Mouse (Mus musculus): Measurements from ENCODE around the gene Dock6.

Gene Dock6

DNA sequence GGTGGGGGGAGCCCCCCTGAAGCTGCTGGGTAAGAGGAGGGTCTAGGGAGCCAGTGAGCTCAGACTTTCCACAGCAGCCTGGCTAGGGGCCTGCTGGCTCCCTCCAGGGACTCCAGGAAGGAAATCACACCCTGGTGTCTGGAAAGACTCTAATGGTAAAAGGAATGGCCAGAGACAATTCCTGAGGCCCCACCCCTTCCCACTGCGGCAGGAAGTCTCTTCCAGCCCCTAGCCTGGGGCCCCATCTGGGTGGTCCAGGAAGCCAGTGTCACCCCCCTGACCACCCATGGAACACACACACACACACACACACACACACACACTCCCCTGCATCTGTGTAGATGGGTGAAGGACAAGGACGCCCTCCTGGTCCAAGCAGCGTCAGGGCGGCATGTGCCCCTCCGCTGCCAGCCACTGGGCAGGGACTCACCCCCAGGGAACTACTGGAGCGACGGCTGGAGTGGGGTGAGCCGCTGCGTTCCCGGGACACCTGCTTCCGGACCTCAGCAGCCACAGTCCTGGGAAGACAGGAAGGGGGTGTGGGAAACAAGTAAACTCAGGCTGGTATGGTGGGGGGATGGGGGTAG lies 5.6 kb downstream of the Dock6 start:
- no peak for DNase-seq

DNA sequence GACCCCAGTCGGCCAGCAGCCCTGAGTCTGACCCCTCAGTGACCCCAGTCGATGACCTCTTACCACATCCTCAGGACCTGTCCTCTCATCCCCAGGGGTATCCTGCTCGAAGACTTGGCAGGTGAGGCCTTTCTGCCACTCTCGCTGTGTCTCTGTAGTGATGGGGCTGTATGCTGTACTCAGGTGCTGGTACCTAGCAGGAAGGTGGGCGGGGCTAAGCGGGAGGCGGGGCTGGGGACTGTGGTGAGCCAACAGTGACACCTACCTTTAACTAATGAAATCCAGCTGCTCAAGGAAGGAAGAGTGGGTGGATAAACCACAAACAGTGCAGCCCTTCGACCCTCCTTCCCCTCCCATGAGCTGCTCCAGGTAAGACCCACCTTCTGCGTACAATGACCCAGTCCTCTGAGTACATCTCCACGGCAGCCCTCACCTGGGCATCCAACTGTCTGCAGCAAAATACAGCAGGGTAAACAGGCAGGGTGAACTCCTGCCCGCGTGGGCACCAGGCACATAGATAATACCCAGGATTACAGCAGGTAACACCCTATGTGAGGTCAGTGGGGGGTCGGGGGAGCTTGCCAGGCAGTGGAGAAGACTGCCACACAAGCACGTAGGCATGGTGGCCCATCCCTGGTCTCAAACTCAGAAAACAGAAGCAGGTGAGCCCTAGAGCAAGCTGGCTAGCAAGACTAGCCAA lies 6.9 kb downstream of the Dock6 start:
- no peak for DNase-seq

DNA sequence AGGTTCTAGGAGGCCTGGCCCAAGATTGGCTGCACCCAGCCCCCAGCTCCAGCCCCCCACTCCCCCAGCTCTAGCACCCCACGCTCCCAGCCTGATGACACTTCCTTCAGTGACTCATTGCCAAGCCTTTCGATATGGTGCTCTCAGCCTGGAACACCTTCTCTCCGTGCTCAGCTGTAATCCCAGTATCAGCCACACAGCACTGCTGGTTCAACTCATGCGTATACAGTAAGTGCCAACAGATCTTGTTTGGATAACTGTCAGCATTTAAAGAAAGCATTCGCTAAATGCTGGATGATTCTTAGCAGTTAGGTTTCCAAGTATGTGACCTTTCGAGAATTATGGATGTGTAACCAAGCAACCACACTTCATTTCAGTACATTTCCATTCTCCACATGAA lies 9.3 kb downstream of the Dock6 start:
- DNase-seq: no peak

DNA sequence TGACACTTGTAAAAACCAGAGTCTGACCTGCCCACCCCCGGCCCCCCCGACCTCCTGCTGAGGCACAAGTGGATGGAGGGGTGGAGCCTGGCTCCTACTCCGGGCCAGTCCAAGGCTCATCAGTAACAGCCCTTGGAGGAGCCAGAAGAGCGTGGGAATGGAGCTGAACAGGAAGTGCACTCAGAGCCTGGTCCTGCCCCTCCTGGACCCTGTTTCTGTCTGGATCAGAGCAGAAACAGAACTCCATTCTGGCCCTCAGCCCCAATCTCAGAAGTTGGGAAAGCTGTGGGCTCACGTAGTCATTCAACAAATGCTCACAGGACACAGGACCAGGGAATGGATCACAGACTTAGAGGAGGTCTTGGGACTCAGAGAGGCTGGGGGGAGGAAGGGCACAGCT lies 10.0 kb downstream of the Dock6 start:
- no peak for DNase-seq

DNA sequence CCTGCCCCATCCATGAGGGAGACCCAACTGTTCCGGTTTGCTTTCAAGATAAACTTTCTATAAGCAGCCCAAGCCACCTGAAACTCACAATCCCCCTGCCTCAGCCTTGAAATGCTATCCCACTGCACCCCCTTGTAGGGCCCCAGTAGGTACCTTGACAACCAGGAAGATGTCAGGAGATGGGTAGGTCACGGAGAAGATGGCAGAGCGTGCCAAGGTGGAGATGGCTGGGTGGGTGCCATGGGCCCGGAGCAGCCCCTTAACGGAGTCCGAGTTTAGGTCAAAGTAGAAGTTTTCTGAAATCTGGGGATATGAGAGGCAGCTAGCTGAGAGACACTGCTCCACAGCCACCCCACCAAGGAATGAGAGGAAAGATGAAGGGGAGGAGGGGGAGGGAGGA lies 11.1 kb downstream of the Dock6 start:
- DNase-seq: no peak

DNA sequence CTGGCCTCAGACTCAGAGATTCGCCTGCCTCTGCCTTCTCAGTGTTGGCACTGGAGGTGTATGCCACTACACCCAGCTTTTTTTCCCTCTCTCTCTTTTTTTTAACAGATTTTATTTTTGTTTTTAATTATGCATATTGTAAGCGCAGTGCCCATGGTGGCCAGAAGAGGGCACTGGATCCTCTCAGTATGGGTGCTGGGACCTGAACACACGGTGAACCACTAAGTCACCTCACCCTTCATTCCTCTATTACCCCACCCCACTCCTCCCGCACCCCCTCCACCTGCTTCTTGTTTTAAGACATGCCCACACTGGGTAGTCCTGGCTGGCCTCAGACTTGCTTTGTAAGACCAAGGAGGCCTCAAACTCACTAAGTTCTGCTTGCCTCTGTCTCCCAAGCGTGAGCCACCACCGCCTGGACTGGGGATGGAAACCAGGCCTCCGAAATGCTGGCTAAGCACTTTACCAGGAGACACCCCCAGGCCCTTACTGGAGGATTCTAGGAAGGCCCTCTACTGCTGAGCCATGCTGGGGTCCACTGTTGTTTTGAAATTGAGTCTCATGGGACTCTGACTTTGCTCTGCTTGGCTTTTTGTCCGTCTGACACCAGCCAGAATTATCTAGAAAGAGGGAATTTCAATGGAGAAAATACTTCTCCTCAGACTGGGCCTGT lies 12.2 kb downstream of the Dock6 start:
- DNase-seq: peak; percentile 24 to 30

DNA sequence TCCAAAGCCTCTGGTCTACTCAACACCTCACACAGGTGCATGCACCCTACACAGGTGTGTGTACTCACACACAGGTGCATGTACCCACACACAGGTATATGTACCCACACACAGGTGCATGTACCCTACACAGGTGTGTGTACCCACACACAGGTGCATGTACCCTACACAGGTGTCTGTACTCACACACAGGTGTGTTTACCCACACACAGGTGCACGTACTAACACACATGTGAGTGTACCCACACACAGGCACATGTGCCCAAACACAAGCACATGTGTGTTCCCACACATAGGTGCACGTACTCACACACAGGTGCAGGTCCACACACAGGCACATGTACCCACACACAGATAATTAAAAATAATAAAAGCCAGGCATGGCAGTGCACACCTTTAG lies 14.7 kb downstream of the Dock6 start:
- no peak for DNase-seq

DNA sequence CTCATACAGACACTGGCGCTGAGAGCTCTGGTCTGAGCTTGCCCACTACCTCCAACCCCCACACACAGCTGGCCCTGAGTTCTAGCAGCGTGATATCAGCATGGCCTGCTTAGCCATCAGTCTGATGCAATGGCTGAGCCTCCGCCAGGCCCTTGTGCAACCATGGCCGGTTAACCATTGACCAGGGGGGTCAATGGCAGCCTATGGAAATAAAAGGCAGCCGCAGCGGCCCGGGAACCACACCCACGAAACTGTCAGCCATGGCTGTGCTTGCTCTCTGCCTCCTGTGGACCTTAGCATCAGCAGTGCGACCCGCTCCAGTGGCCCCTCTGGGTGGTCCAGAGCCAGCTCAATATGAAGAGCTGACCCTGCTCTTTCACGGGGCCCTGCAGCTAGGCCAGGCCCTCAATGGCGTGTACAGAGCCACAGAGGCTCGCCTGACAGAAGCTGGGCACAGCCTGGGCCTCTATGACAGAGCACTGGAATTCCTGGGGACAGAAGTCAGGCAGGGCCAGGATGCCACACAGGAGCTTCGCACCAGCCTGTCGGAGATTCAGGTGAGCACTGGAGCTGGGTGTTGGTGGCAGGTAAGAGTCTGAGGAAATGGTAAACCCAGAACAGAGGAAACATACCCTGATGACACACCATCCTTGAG lies 17.1 kb downstream of the Dock6 start, which contains the start of gene Angptl8:
Gene Angptl8 (plus strand): TSS at position 253 of the 655 bp plus-strand sequence.
- DNase-seq: no peak

DNA sequence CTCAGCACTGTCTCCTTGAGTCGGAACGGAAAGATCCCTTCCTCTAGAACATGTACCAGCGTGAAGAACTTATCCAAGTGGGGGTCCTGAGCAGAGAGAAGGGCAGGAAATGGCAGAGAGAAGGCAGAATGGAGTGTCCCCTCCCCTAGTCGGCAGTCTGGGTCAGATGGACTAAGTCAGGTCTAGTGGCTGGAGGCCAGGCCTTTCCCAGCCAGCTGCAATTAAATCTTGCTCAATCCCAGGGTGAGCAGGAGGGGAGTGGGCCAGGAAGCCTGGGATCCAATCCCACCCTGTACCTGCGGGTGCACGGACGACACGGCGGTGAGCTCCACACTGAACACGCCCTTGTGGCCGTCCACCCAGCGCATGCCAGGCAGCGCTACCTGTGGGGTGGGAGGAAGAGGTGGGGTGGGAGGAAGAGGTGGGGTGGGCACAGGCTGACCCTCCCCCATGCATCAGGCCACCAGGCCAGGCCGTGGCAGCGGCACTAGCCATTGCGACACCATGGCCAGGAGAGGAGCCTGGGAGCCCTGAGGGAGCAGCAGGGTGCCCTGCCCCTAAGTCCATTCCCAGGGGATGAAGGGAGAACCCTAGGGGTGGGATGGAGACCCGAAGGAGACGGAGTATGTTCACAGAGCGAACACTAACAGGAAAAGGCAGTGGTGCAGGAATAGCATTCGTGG lies 20.7 kb downstream of the Dock6 start:
- no peak for DNase-seq

DNA sequence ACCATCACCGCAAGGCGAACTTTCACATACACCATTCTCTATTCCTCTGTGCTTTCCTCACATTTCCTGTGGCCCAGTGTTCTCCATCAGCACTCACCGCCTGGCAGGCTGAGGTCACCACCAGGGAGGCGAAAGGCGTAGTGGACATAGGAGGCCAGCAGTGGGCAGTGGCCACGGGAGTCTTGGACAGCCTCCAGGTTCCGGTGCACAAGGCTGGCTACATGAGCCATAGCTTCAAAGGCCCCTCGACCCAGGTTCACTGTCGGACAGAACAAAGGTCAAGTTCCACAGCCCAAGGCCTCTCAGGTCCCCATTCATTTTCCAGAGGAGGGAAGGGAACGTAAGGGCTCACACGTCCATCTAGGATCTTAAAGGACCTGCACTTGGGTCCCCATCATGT lies 21.5 kb downstream of the Dock6 start:
- DNase-seq: no peak

DNA sequence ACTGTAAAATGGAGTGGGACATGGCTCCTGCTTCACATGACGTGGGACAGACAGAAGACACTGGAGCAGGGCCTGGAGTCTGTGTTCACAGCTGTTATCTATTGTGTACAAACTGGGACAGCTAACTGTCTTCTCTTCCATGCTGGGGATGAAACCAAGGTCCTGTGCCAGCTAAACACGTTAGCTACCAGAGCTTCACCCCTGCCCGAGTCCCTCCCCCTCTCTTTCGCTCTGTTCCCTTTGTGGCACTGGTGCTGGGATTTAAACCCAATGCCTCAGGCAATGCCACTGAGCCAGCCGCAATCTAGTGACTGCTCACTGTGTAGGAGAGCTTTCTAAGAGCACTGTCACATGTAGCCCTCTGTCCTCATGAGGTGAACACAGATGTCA lies 22.0 kb downstream of the Dock6 start:
- DNase-seq: no peak

DNA sequence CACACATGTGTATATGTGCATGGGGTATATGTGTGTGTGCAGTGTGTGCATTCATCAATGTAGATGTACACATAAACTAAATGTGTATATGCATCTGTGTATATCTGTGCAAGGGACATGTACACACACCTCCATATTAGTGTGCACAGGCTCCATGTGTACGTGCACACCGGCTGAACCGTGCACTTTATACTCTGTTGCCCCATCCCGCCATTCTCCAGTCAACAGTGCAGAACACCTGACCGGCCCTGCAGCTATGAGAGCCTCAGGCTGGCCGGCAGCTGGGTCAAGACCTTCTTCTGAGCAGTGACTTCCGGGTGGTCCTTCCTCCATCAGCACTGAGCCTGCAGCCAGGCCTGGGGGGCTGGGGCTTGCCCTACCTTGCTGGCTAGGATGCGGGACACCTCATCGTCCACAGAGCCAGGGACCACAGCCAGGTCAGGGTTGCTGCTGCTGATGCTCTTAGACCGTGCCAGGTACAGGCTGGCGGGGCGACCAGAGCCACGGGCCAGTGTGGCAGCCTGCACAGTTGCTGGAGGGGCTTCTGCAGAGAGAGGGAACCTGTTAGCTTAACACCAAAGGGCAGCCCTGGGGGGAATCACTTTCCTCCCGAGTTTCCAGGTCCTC lies 22.5 kb downstream of the Dock6 start:
- no peak for DNase-seq

DNA sequence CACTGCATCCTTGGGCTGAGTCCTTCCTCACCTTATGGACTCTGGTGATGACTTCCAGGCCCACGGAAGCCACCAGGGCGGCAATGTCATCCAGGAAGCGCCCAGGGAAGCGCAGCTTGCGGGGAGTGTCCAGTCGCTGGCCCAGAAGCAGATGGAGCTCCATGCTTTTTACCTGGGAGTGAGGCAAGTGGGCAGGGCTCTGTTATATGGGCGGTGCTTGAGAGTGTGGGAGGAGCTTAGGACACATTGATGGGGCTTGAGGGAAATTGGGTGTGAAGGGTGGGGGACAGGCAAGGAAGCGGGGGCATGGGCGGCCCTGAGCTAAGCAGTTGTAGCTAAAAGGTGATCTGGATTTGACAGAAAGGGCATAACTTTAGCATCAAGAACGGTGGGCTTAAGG lies 28.1 kb downstream of the Dock6 start:
- DNase-seq: no peak

DNA sequence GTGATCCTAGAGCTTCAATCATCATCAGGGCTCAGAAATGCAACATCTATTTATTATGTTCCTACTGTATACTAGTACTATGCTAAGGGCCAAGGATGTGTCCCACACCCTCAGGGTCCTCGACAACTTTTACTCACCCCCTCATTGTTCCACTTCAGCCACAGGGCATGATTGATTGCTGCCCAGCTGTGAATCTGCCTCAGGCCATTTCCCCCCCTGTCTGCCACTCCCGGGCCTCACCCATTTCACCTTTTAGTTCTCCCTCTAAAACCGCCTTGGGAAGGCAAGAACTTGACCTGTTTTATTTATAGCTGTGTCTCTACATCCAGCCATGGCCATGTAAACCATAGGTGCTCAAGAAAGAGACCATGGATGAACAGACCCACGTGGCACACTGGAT lies 28.5 kb downstream of the Dock6 start:
- no peak for DNase-seq

DNA sequence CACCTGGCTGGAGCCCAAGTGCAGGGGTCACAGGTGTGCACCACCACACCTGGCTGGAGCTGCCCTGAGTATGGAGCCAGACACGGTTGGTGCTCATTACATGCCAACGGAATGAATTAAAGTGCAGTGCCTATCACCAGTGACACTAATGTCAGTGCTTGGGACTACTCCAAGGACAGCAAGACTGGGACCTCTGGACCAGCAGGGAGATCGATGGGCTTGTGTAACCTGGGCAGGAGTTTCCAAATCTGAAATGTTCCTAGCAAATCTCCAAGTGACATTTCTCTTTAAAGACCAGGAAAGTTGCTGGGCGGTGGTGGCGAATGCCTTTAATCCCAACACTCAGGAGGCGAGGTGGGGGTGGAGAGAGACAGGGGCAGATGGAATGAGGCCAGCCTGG lies 29.7 kb downstream of the Dock6 start:
- no peak for DNase-seq

DNA sequence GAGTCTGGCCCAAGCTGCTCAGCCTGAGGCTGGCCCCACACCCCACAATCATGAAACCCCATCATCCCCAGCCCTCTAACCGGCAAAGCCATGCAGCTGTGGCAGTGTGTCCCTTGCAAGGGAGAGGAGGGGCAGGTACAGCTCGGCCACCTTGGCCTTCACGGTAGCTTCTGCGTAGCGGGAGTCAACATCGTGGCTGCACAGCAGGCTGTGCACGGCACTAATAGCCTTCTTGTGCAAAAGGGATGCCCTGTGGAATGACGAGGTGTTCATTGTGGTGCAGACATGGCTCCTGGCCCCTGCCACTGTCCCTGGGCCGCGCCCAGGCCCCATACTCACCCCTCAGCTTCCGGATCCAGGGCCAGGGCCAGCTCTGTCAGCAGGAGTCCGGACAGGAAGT lies 32.3 kb downstream of the Dock6 start:
- no peak for DNase-seq

DNA sequence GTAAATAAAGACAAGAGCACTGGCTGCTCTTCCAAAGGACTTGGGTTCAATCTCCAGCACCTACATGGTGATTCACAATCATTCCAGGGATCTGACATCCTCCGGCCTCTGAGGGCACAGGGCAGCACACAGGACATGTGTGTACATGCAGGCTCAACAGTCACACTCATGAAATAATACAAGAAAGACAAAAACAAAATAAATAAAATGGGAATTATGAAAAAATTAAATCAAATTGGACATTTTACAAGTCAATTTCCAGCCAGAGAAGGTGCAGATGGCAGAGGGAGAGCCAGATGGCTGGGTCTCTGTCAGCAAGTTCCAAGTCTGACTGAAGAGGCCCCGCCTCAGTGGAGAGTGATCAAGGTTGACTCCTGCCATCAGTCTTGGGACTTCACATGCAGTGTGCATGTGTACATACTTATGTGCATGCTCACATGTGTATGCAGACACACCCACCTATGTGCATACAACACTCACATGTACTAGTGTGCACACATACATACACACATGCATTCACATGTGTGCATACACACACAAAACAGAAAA lies 33.2 kb downstream of the Dock6 start:
- no peak for DNase-seq

DNA sequence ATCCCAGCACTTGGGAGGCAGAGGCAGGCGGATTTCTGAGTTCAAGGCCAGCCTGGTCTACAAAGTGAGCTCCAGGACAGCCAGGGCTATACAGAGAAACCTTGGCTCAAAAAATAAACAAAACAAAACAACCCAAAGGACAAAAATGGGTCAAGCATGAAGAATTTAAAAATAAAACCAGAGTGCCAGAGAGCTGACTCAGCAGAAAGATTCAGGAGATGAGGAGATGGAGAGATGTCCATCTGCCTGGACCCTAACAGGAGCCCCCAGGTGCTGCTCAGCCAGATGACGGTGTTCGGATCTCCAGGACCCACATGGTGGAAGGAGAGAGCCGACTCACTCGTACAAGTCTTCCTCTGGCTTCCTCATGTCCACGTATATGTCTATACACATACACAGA lies 33.9 kb downstream of the Dock6 start:
- DNase-seq: no peak

DNA sequence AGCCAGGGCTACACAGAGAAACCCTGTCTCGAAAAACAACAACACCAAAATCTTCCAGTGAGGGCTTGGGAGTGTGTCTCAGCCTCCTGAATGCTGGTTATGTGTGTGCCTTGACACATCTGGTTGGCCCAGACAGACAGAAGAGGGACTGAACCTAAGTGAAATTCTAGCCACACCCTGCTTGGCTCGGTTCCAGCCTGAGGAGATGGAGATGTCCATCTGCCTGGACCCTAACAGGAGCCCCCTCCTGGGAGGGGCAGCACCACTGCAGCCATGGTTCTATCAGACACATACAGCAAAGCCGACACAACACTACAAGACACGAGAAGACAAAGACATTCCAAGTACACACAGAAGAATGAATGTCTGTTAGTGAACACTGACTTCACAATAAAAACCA lies 34.3 kb downstream of the Dock6 start:
- DNase-seq: no peak

DNA sequence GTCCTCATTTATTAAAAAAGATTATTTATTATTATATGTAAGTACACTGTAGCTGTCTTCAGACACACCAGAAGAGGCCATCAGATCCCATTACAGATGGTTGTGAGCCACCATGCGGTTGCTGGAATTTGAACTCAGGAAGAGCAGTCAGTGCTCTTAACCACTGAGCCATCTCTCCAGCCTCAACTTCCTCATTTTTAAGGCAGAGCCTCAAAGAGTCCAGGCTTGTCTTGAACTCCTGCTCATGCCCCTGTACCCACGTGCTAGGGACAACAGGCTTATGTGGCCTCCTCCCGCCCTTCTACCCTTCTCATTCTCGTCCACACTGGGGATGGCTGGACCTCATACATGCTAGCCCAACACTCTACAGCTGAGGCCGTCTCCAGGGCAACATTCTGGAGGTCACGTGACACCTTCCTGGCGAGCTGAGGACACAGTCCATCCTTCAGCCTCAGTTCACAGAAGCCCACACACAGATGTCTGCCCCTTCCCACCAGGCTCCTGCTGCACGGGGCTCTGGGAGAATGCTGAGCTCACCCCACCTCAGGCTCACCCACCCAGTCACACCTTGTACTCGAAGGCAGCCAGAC lies 35.6 kb downstream of the Dock6 start:
- no peak for DNase-seq

DNA sequence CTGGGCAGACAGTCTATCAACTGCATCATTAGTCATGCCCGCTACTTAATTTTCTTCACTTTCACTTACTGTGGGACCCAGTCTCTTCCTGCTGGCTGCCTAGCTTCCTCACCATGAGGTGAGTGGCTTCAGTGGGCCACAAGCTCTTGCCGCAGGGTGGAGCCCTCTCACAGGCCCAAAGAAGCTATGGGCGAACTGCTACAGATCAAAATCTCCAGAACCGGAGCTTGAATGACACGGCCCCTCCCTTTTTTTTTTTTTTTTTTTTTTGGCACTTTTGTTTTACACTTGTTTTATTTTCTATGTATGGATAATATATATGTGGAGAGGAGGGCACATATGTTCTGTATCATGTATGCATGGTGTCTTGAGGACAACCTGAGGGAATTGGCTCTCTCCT lies 41.3 kb downstream of the Dock6 start:
- DNase-seq: no peak

DNA sequence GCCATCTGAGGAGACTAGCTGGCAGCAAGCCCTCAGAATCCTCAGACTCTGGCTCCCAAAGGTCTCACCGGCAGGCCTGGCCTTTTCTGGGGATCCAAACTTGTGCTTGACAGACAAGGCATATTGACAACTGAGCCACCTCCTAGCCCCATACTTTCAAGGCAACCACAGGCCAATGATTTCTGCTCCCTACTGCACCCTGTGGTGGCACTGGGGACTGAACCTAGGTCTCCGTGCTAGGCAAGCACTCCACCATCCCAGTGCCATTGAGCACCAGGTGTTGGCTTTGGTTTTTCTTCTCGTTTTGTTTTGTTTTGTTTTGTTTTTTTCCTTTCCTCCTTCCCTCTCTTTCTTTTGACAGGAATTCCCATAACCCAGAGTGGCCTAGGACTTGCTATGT lies 43.9 kb downstream of the Dock6 start:
- DNase-seq: no peak
